Mouse (Mus musculus): Measurements from ENCODE around the gene Psmb2.

- TF ChIP-seq POLR2A (IDR thresholded peaks at IDR 0.05; ENCODE audit: insufficient read length, low read depth) (no peak), USF1 (IDR thresholded peaks at IDR 0.05; ENCODE audit: low read depth) (no peak), MAX (IDR thresholded peaks at IDR 0.05; ENCODE audit: low read depth) (no peak), MYOG (IDR thresholded peaks at IDR 0.05; ENCODE audit: control insufficient read depth in 1 of 3, insufficient read depth in 1 of 3, insufficient read length in 2 of 3, low read depth in 2 of 3) (no peak), MYOD1 (IDR thresholded peaks at IDR 0.05; ENCODE audit: control insufficient read depth in 1 of 3, insufficient read length in 2 of 3, low read depth in 2 of 3) (no peak), TCF3 (IDR thresholded peaks at IDR 0.05; ENCODE audit: insufficient read length, low read depth) (no peak), E2F4 (IDR thresholded peaks at IDR 0.05; ENCODE audit: insufficient read depth) (no peak), POLR2AphosphoS2 (IDR thresholded peaks at IDR 0.05; ENCODE audit: insufficient read length, low read depth) (no peak), REST (IDR thresholded peaks at IDR 0.05; ENCODE audit: insufficient read depth, insufficient read length) (no peak), CEBPB (IDR thresholded peaks at IDR 0.05; ENCODE audit: insufficient read depth, poor library complexity, severe bottlenecking) (no peak)
Measured at GRCm38 (mm10) chr4:126751556-126752023, 74.2 kb downstream of the Psmb2 start.
